Mouse (Mus musculus): ENCODE data around the gene Rybp. TPM values are rescaled to one million over a fixed set of nuclear protein-coding genes. Genes with fewer than 3 reads are reported as not detected.

Rybp gene
- 74.7 and 94.9 TPM in 2 replicates for total RNA-seq (2023)

GRCm38 (mm10) chr6:100287334-100288015, at the start of gene Rybp:
Gene Rybp, minus strand, starts transcription at chr6:100287485.

